8 mouse cellular contexts compared by ENCODE assay signal in genomic region chr7:19629361-19629734, GRCm38 (mm10). TPM values are rescaled to one million over a fixed set of nuclear protein-coding genes. Genes with fewer than 3 reads are reported as not detected.
DNase-seq lines count a peak whose midpoint lies in the region; ATAC-seq and TF ChIP-seq lines count a peak whose summit lies in the region.

Gene Relb, minus strand, starts transcription at chr7:19629438.

- ATAC-seq in erythroid progenitor cell, adult 5-6 weeks (replicated peaks; ENCODE audit: low FRiP score, poor library complexity, severe bottlenecking), result peak; percentile 62
- peak; percentile 83 for ATAC-seq in heart, embryonic 12.5 days (ENCODE audit: insufficient number of reproducible peaks, low FRiP score)
- ATAC-seq in kidney, postnatal 0 days (replicated peaks; ENCODE audit: low FRiP score, low read depth), result peak; percentile 61
- ATAC-seq in monocyte, adult 5-6 weeks (replicated peaks; ENCODE audit: insufficient number of reproducible peaks, low FRiP score, low TSS enrichment, poor library complexity, severe bottlenecking), result peak; percentile 13; the same call in 1 of the 2 replicates

- H3K4me3 ChIP-seq in heart, embryonic 12.5 days, result peak within 1 kb of the TSS; percentile 58
- peak within 1 kb of the TSS; percentile 84 for H3K4me3 ChIP-seq in kidney, postnatal 0 days (replicated peaks; ENCODE audit: low read depth, low read length)
- H3K4me3 ChIP-seq in liver, adult 2 months (ENCODE audit: insufficient read depth, low read depth, low read length), result peak within 1 kb of the TSS; percentile 68

- peak within 1 kb of the TSS; percentile 69 for H3K27ac ChIP-seq in heart, embryonic 12.5 days (ENCODE audit: poor library complexity, severe bottlenecking)
- H3K27ac ChIP-seq in kidney, postnatal 0 days, result peak within 1 kb of the TSS; percentile 94
- H3K27ac ChIP-seq in liver, adult 2 months (replicated peaks; ENCODE audit: insufficient read depth, low read depth, low read length), result peak within 1 kb of the TSS; percentile 46

- WGBS in heart, embryonic 12.5 days, result under 1% methylated on average over 41 of the region's 41 CpGs
- 2% methylated on average over 23 of the region's 41 CpGs for WGBS in kidney, postnatal 0 days
- WGBS in liver, adult 2 months, result 2% methylated on average over 40 of the region's 41 CpGs

- no peak for TF ChIP-seq CTCF in kidney, postnatal 0 days (IDR thresholded peaks at IDR 0.05; ENCODE audit: low read depth)
- TF ChIP-seq CTCF in liver, adult 2 months (IDR thresholded peaks at IDR 0.05; ENCODE audit: low read depth, low read length), result no peak

- H3K79me2 ChIP-seq in liver, adult 2 months (ENCODE audit: control insufficient read depth, insufficient read depth, low read length), result no peaks in the 10 kb centered on the region

- H3K9ac ChIP-seq in heart, embryonic 12.5 days, result peak within 1 kb of the TSS; percentile 52
- H3K9ac ChIP-seq in kidney, postnatal 0 days (ENCODE audit: low read depth, low read length), result peak within 1 kb of the TSS; percentile 67
- H3K9ac ChIP-seq in liver, adult 2 months (ENCODE audit: low read depth, low read length), result peak within 1 kb of the TSS; percentile 82

- peaks cover 27% of the 10 kb centered on the region for H3K36me3 ChIP-seq in heart, embryonic 12.5 days
- peaks cover 22% of the 10 kb centered on the region for H3K36me3 ChIP-seq in kidney, postnatal 0 days (ENCODE audit: insufficient read depth, low read length)
- peaks cover 4% of the 10 kb centered on the region for H3K36me3 ChIP-seq in liver, adult 2 months (ENCODE audit: control insufficient read depth, insufficient read depth, low read length)

- H3K4me2 ChIP-seq in heart, embryonic 12.5 days, result peak within 1 kb of the TSS; percentile 85
- H3K4me2 ChIP-seq in kidney, postnatal 0 days (ENCODE audit: low read length), result peak within 1 kb of the TSS; percentile 99

- no peaks in the 10 kb centered on the region for H3K9me3 ChIP-seq in heart, embryonic 12.5 days (replicated peaks)
- no peaks in the 10 kb centered on the region for H3K9me3 ChIP-seq in kidney, postnatal 0 days (replicated peaks; ENCODE audit: low read length)

- no peak for TF ChIP-seq POLR2A in liver, adult 2 months (IDR thresholded peaks at IDR 0.05; ENCODE audit: extremely low read depth, insufficient read depth, low read length)

- DNase-seq in CD4-positive, CD25-positive, alpha-beta regulatory T cell, adult 2 months (ENCODE audit: low read depth, low spot score), result peak; percentile 95
- peak; percentile 54 for DNase-seq in brain, embryonic 18.5 days (ENCODE audit: low read depth, low spot score)
- DNase-seq in kidney, postnatal 0 days (ENCODE audit: low spot score), result peak; percentile 93
- DNase-seq in liver, adult 2 months (ENCODE audit: extremely low read depth, low read depth, low spot score), result peak; percentile 21
- DNase-seq in spleen, postnatal 36 days (ENCODE audit: low spot score in 2 of 2), result peak; percentile 90 to 94

- H3K27me3 ChIP-seq in heart, embryonic 12.5 days (replicated peaks), result no peaks in the 10 kb centered on the region
- no peaks in the 10 kb centered on the region for H3K27me3 ChIP-seq in kidney, postnatal 0 days (ENCODE audit: insufficient read depth, low read length)
- no peaks in the 10 kb centered on the region for H3K27me3 ChIP-seq in liver, adult 2 months (ENCODE audit: control insufficient read depth, insufficient read depth, low read length)

- no peaks in the 10 kb centered on the region for H3K4me1 ChIP-seq in heart, embryonic 12.5 days (replicated peaks)
- no peaks in the 10 kb centered on the region for H3K4me1 ChIP-seq in kidney, postnatal 0 days (replicated peaks; ENCODE audit: insufficient read depth, low read length)
- no peaks in the 10 kb centered on the region for H3K4me1 ChIP-seq in liver, adult 2 months (ENCODE audit: control insufficient read depth, insufficient read depth, low read length)

RNA-seq across cellular contexts. Expression of gene Relb, which starts in this region (rescaled TPM):
- total RNA-seq in erythroid progenitor cell, adult 5-6 weeks (2015; ENCODE audit: low replicate concordance), result 1.7 and 3.2 TPM in 2 replicates
- 4.0 TPM in 1 of 2 replicates, not detected in the other for total RNA-seq in erythroid progenitor cell, adult 5-6 weeks (2017; ENCODE audit: low replicate concordance)
- 4.6 and 4.7 TPM in 2 replicates for polyA plus RNA-seq in heart, embryonic 12.5 days (2016; fragmentation: Nextera tagmentation; extraction: Ambion mirVana)
- polyA plus RNA-seq in kidney, postnatal 0 days (2015; fragmentation: Nextera tagmentation; extraction: Ambion mirVana), result 9.3 and 10.6 TPM in 2 replicates
- 1.3 and 2.3 TPM in 2 replicates for total RNA-seq in liver, adult 2 months (2014; rRNA removed)
- 1.5 and 3.3 TPM in 2 replicates for polyA plus RNA-seq in liver, adult 2 months (2012; rRNA removed)
- 26.3 to 29.9 TPM (median 27.3 TPM) in 3 replicates for total RNA-seq in monocyte, adult 5-6 weeks (2017)

Comparison
In these comparisons a context has a peak if more than half of its experiments do, and no peak if none do; other contexts are left out.
1. Peak in every context shown above with its lines: DNase-seq, ATAC-seq, H3K4me3 ChIP-seq and H3K27ac ChIP-seq.
2. DNase-seq: peak in every context shown above with its lines; median percentile 95 in CD4-positive, CD25-positive, alpha-beta regulatory T cell, adult 2 months; 93 in kidney, postnatal 0 days; 92 in spleen, postnatal 36 days; 54 in brain, embryonic 18.5 days; 21 in liver, adult 2 months.
3. ATAC-seq: peak in every context shown above with its lines; median percentile 83 in heart, embryonic 12.5 days; 62 in erythroid progenitor cell, adult 5-6 weeks; 61 in kidney, postnatal 0 days; 13 in monocyte, adult 5-6 weeks.